Mouse (Mus musculus) lung, embryonic 15.5 days (tissue): ENCODE results near the gene Kcnt1. TPM values are rescaled to one million over a fixed set of nuclear protein-coding genes. Genes with fewer than 3 reads are reported as not detected.

Source experiments
- ATAC-seq: fragments of 200-750 bp; cut with Nextera tagmentation; 2 replicates; pipeline ENCODE4 v1.8.0; 2017; ENCODE audit warnings: moderate number of reproducible peaks, borderline replicate concordance; ENCODE audit not compliant: low FRiP score, low TSS enrichment; ENCODE audit errors: extremely low read depth
- H3K27ac ChIP-seq: fragments of 300-500 bp; sonication (generic); 2 replicates; pipeline ENCODE4 v1.5.1; 2015; ENCODE audit warnings: moderate library complexity, mild to moderate bottlenecking, inconsistent platforms
- H3K27me3 ChIP-seq: fragments of 300-500 bp; sonication (generic); 2 replicates; pipeline ENCODE4 v1.6.1; 2015; ENCODE audit warnings: inconsistent platforms
- H3K36me3 ChIP-seq: fragments of 300-500 bp; sonication (generic); 2 replicates; pipeline ENCODE4 v1.6.1; 2015; ENCODE audit warnings: inconsistent platforms
- H3K4me1 ChIP-seq: fragments of 300-500 bp; sonication (generic); 2 replicates; pipeline ENCODE4 v1.6.1; 2015; ENCODE audit warnings: inconsistent platforms
- H3K4me2 ChIP-seq: fragments of 300-500 bp; sonication (generic); 2 replicates; pipeline ENCODE4 v1.6.1; 2015; ENCODE audit warnings: inconsistent platforms, mild to moderate bottlenecking, moderate library complexity
- H3K4me3 ChIP-seq: fragments of 300-500 bp; sonication (generic); 2 replicates; pipeline ENCODE4 v1.5.1; 2015; ENCODE audit warnings: mild to moderate bottlenecking, inconsistent platforms
- H3K9ac ChIP-seq: fragments of 300-500 bp; sonication (generic); 2 replicates; pipeline ENCODE4 v1.6.1; 2015; ENCODE audit warnings: inconsistent platforms
- H3K9me3 ChIP-seq: fragments of 300-500 bp; sonication (generic); 2 replicates; pipeline ENCODE4 v1.6.1; 2016; ENCODE audit warnings: inconsistent platforms
- WGBS: fragments of 180-500 bp; shearing (Covaris S2); methylation state at CpG from one replicate; pipeline ENCODE4 v1.1.7; 2015; 5-methylcytosine and 5-hydroxymethylcytosine counted together
- polyA plus RNA-seq: library from polyadenylated mRNA; unstranded; fragments of >200 nt; fragmentation: Nextera tagmentation; extraction: Ambion mirVana; gene quantifications from 2 replicates; pipeline ENCODE4 v1.2.1, GENCODE M21; 2015

Kcnt1 gene
- polyA plus RNA-seq, 1 experiment from 2014 or later, result 0.22 TPM

- 81% methylated on average over 2 of the region's 2 CpGs for WGBS
- Histone ChIP-seq H3K27me3 (no peaks in the 10 kb centered on the region), H3K4me1 (no peaks in the 10 kb centered on the region)
Observed at GRCm38 (mm10) chr2:25923799-25924198, 60.3 kb downstream of the Kcnt1 start.

GRCm38 (mm10) chr2:25924934-25925333 lies 61.4 kb downstream of the Kcnt1 start:
- Histone ChIP-seq H3K27me3 (no peaks in the 10 kb centered on the region), H3K9me3 (no peaks in the 10 kb centered on the region), H3K27ac (no peak overlapping the region), H3K4me3 (no peak overlapping the region), H3K4me1 (no peaks in the 10 kb centered on the region), H3K36me3 (peaks cover 32% of the 10 kb centered on the region), H3K9ac (no peak overlapping the region), H3K4me2 (no peak overlapping the region)
- 74% methylated on average over 4 of the region's 4 CpGs for whole genome bisulfite sequencing
- no peak for ATAC-seq

More at GRCm38 (mm10) chr2:25923799-25924198, 60.3 kb downstream of the Kcnt1 start:
- Histone ChIP-seq H3K9ac (no peak overlapping the region), H3K9me3 (no peaks in the 10 kb centered on the region), H3K4me3 (no peak overlapping the region), H3K27ac (no peak overlapping the region), H3K36me3 (peaks cover 24% of the 10 kb centered on the region; the same call in 1 of the 2 replicates), H3K4me2 (no peak overlapping the region)
- ATAC-seq, result no peak

- Histone ChIP-seq H3K9ac (no peak overlapping the region), H3K27me3 (no peaks in the 10 kb centered on the region), H3K9me3 (no peaks in the 10 kb centered on the region), H3K36me3 (peaks cover 58% of the 10 kb centered on the region), H3K27ac (no peak overlapping the region), H3K4me2 (no peak overlapping the region), H3K4me3 (no peak overlapping the region), H3K4me1 (no peaks in the 10 kb centered on the region)
- ATAC-seq, result no peak
- 89% methylated on average over 7 of the region's 7 CpGs for WGBS
Observed at GRCm38 (mm10) chr2:25927821-25928220, 64.3 kb downstream of the Kcnt1 start.

- H3K36me3 ChIP-seq, result peaks cover 84% of the 10 kb centered on the region
- no peak for ATAC-seq
- no peaks in the 10 kb centered on the region for H3K9me3 ChIP-seq
Observed at GRCm38 (mm10) chr2:25931249-25931859, 67.8 kb downstream of the Kcnt1 start.

GRCm38 (mm10) chr2:25940503-25940902 lies 77.0 kb downstream of the Kcnt1 start:
- no peaks in the 10 kb centered on the region for H3K27me3 ChIP-seq
- H3K27ac ChIP-seq, result no peak overlapping the region
- H3K4me1 ChIP-seq, result no peaks in the 10 kb centered on the region
- H3K9ac ChIP-seq, result no peak overlapping the region
- H3K9me3 ChIP-seq, result no peaks in the 10 kb centered on the region
- no peak overlapping the region for H3K4me2 ChIP-seq
- H3K36me3 ChIP-seq, result peaks cover 90% of the 10 kb centered on the region
- ATAC-seq, result no peak
- no peak overlapping the region for H3K4me3 ChIP-seq
- 79% methylated on average over 6 of the region's 6 CpGs for WGBS

More at GRCm38 (mm10) chr2:25931249-25931859, 67.8 kb downstream of the Kcnt1 start:
- H3K4me3 ChIP-seq, result no peak overlapping the region
- H3K27me3 ChIP-seq, result no peaks in the 10 kb centered on the region
- no peaks in the 10 kb centered on the region for H3K4me1 ChIP-seq
- 75% methylated on average over 6 of the region's 6 CpGs for WGBS
- no peak overlapping the region for H3K9ac ChIP-seq
- no peak overlapping the region for H3K27ac ChIP-seq
- H3K4me2 ChIP-seq, result no peak overlapping the region

GRCm38 (mm10) chr2:25943822-25944221 lies 80.3 kb downstream of the Kcnt1 start:
- no peak for ATAC-seq
- no peaks in the 10 kb centered on the region for H3K4me1 ChIP-seq
- H3K4me3 ChIP-seq, result no peak overlapping the region
- 89% methylated on average over 2 of the region's 2 CpGs for WGBS
- H3K9ac ChIP-seq, result no peak overlapping the region
- H3K27me3 ChIP-seq, result no peaks in the 10 kb centered on the region
- no peak overlapping the region for H3K27ac ChIP-seq
- peaks cover 67% of the 10 kb centered on the region for H3K36me3 ChIP-seq
- H3K4me2 ChIP-seq, result no peak overlapping the region
- no peaks in the 10 kb centered on the region for H3K9me3 ChIP-seq

GRCm38 (mm10) chr2:25947950-25948349 lies 84.4 kb downstream of the Kcnt1 start:
- 71% methylated on average over 3 of the region's 3 CpGs for WGBS

GRCm38 (mm10) chr2:25949291-25949690 lies 85.8 kb downstream of the Kcnt1 start:
- no peak for ATAC-seq
- no peaks in the 10 kb centered on the region for H3K9me3 ChIP-seq
- 93% methylated on average over 3 of the region's 3 CpGs for WGBS
- H3K4me3 ChIP-seq, result no peak overlapping the region
- no peak overlapping the region for H3K9ac ChIP-seq
- no peak overlapping the region; the same call in 1 of the 2 replicates for H3K27ac ChIP-seq
- H3K4me2 ChIP-seq, result no peak overlapping the region
- H3K4me1 ChIP-seq, result no peaks in the 10 kb centered on the region
- peaks cover 50% of the 10 kb centered on the region for H3K36me3 ChIP-seq
- H3K27me3 ChIP-seq, result no peaks in the 10 kb centered on the region

More at GRCm38 (mm10) chr2:25947950-25948349, 84.4 kb downstream of the Kcnt1 start:
- no peak overlapping the region for H3K9ac ChIP-seq
- H3K27me3 ChIP-seq, result no peaks in the 10 kb centered on the region
- H3K4me1 ChIP-seq, result no peaks in the 10 kb centered on the region
- no peak overlapping the region for H3K27ac ChIP-seq
- no peak for ATAC-seq
- H3K4me2 ChIP-seq, result no peak overlapping the region
- H3K9me3 ChIP-seq, result no peaks in the 10 kb centered on the region
- H3K4me3 ChIP-seq, result no peak overlapping the region
- H3K36me3 ChIP-seq, result peaks cover 53% of the 10 kb centered on the region

Other genes with a start within 250 kb of the Kcnt1 start
- 0.17 and 0.45 TPM in 2 replicates for gene Ccdc183, start 246.1 kb upstream of the Kcnt1 start, polyA plus RNA-seq
- gene Tmem141, start 241.7 kb upstream of the Kcnt1 start, polyA plus RNA-seq, result 26.8 and 27.2 TPM in 2 replicates
- 2.4 and 3.6 TPM in 2 replicates for gene Fcna, start 235.7 kb upstream of the Kcnt1 start, polyA plus RNA-seq
- 0.26 and 0.40 TPM in 2 replicates for gene Lcn8, start 210.6 kb upstream of the Kcnt1 start, polyA plus RNA-seq
- gene Lcn5, start 205.8 kb upstream of the Kcnt1 start, polyA plus RNA-seq, result not detected in 2 replicates
- not detected in 2 replicates for gene Lcn6, start 186.9 kb upstream of the Kcnt1 start, polyA plus RNA-seq
- not detected in 2 replicates for gene Lcn10, start 181.0 kb upstream of the Kcnt1 start, polyA plus RNA-seq
- gene Obp2a, start 163.7 kb upstream of the Kcnt1 start, polyA plus RNA-seq, result not detected in 2 replicates
- gene Bmyc, start 157.0 kb upstream of the Kcnt1 start, polyA plus RNA-seq, result 64.4 and 69.3 TPM in 2 replicates
- gene Obp2b, start 126.7 kb upstream of the Kcnt1 start, polyA plus RNA-seq, result not detected in 2 replicates
- not detected in 2 replicates for gene Lcn3, start 98.2 kb upstream of the Kcnt1 start, polyA plus RNA-seq
- gene Lcn11, start 86.7 kb upstream of the Kcnt1 start, polyA plus RNA-seq, result not detected in 2 replicates
- not detected in 2 replicates for gene Gm13539, start 81.5 kb upstream of the Kcnt1 start, polyA plus RNA-seq
- not detected in 2 replicates for gene Glt6d1, start 47.9 kb upstream of the Kcnt1 start, polyA plus RNA-seq
- not detected in 2 replicates for gene Lcn9, start 40.6 kb upstream of the Kcnt1 start, polyA plus RNA-seq
- not detected in 2 replicates for gene Sohlh1, start 16.5 kb upstream of the Kcnt1 start, polyA plus RNA-seq
- 14.8 and 20.4 TPM in 2 replicates for gene Camsap1, start 119.5 kb downstream of the Kcnt1 start, polyA plus RNA-seq
- gene Ubac1, start 158.0 kb downstream of the Kcnt1 start, polyA plus RNA-seq, result 70.3 and 71.7 TPM in 2 replicates